Mouse (Mus musculus): ENCODE results near the gene Gnaq. TPM values are rescaled to one million over a fixed set of nuclear protein-coding genes. Genes with fewer than 3 reads are reported as not detected.

Gene Gnaq
- polyA plus RNA-seq, 1 experiment from 2014 or later = 4.6 TPM

- H3K4me3 ChIP-seq (ENCODE audit: low read depth, low read length) = no peak overlapping the region
- H3K4me2 ChIP-seq (ENCODE audit: low read depth, low read length) = no peak overlapping the region
- H3K9me3 ChIP-seq (replicated peaks; ENCODE audit: control insufficient read depth, low read length) = no peaks in the 10 kb centered on the region
- H3K27me3 ChIP-seq (ENCODE audit: control insufficient read depth, insufficient read depth, low read depth, low read length) = no peaks in the 10 kb centered on the region
- no peak overlapping the region for H3K9ac ChIP-seq (ENCODE audit: low read depth, low read length)
- no peaks in the 10 kb centered on the region for H3K36me3 ChIP-seq (ENCODE audit: control insufficient read depth, insufficient read depth)
- H3K4me1 ChIP-seq (ENCODE audit: control insufficient read depth, low read depth, low read length) = peaks cover 8% of the 10 kb centered on the region
- H3K27ac ChIP-seq (ENCODE audit: low read length) = no peak overlapping the region
- no peak for ATAC-seq (ENCODE audit: low read depth)
- WGBS (ENCODE audit: insufficient replicate concordance) = 45% methylated on average over 4 of the region's 4 CpGs
These were observed 154.7 kb downstream of the Gnaq start for GRCm38 (mm10) chr19:16287307-16287706.

- H3K36me3 ChIP-seq (ENCODE audit: control insufficient read depth, insufficient read depth) = no peaks in the 10 kb centered on the region
- H3K9me3 ChIP-seq (replicated peaks; ENCODE audit: control insufficient read depth, low read length) = no peaks in the 10 kb centered on the region
- H3K4me3 ChIP-seq (ENCODE audit: low read depth, low read length) = no peak overlapping the region
- H3K9ac ChIP-seq (ENCODE audit: low read depth, low read length) = no peak overlapping the region
- no peak for ATAC-seq (ENCODE audit: low read depth)
- WGBS (ENCODE audit: insufficient replicate concordance) = 76% methylated on average over 7 of the region's 7 CpGs
- H3K27ac ChIP-seq (ENCODE audit: low read length) = no peak overlapping the region
- H3K4me1 ChIP-seq (ENCODE audit: control insufficient read depth, low read depth, low read length) = peaks cover 8% of the 10 kb centered on the region
- no peak overlapping the region for H3K4me2 ChIP-seq (ENCODE audit: low read depth, low read length)
- no peaks in the 10 kb centered on the region for H3K27me3 ChIP-seq (ENCODE audit: control insufficient read depth, insufficient read depth, low read depth, low read length)
These were observed 155.3 kb downstream of the Gnaq start for GRCm38 (mm10) chr19:16287971-16288370.

GRCm38 (mm10) chr19:16291088-16291487 is 158.5 kb downstream of the Gnaq start:
- H3K27ac ChIP-seq (ENCODE audit: low read length) = no peak overlapping the region
- peaks cover 5% of the 10 kb centered on the region for H3K4me1 ChIP-seq (ENCODE audit: control insufficient read depth, low read depth, low read length)
- no peaks in the 10 kb centered on the region for H3K27me3 ChIP-seq (ENCODE audit: control insufficient read depth, insufficient read depth, low read depth, low read length)
- H3K9me3 ChIP-seq (replicated peaks; ENCODE audit: control insufficient read depth, low read length) = no peaks in the 10 kb centered on the region
- no peak overlapping the region for H3K4me3 ChIP-seq (ENCODE audit: low read depth, low read length)
- H3K36me3 ChIP-seq (ENCODE audit: control insufficient read depth, insufficient read depth) = no peaks in the 10 kb centered on the region
- no peak overlapping the region for H3K9ac ChIP-seq (ENCODE audit: low read depth, low read length)
- 30% methylated on average over 3 of the region's 3 CpGs for WGBS (ENCODE audit: insufficient replicate concordance)
- ATAC-seq (ENCODE audit: low read depth) = 0 out of 2 replicates have a peak, but pooled peaks have one; percentile 39
- no peak overlapping the region for H3K4me2 ChIP-seq (ENCODE audit: low read depth, low read length)

- Histone ChIP-seq H3K4me1 (ENCODE audit: control insufficient read depth, low read depth, low read length) (no peaks in the 10 kb centered on the region; the same call in none of the 2 replicates), H3K4me2 (ENCODE audit: low read depth, low read length) (no peak overlapping the region), H3K9me3 (replicated peaks; ENCODE audit: control insufficient read depth, low read length) (no peaks in the 10 kb centered on the region), H3K27ac (ENCODE audit: low read length) (no peak overlapping the region), H3K4me3 (ENCODE audit: low read depth, low read length) (no peak overlapping the region), H3K36me3 (ENCODE audit: control insufficient read depth, insufficient read depth) (no peaks in the 10 kb centered on the region), H3K9ac (ENCODE audit: low read depth, low read length) (no peak overlapping the region), H3K27me3 (ENCODE audit: control insufficient read depth, insufficient read depth, low read depth, low read length) (no peaks in the 10 kb centered on the region)
- ATAC-seq (ENCODE audit: low read depth) = no peak
- 70% methylated on average over 2 of the region's 2 CpGs for WGBS (ENCODE audit: insufficient replicate concordance)
These were observed 159.5 kb downstream of the Gnaq start for GRCm38 (mm10) chr19:16292056-16292608.

GRCm38 (mm10) chr19:16292978-16293377 is 160.3 kb downstream of the Gnaq start:
- Histone ChIP-seq H3K27me3 (ENCODE audit: control insufficient read depth, insufficient read depth, low read depth, low read length) (no peaks in the 10 kb centered on the region), H3K4me2 (ENCODE audit: low read depth, low read length) (no peak overlapping the region), H3K9ac (ENCODE audit: low read depth, low read length) (no peak overlapping the region), H3K4me3 (ENCODE audit: low read depth, low read length) (no peak overlapping the region), H3K9me3 (replicated peaks; ENCODE audit: control insufficient read depth, low read length) (no peaks in the 10 kb centered on the region), H3K4me1 (ENCODE audit: control insufficient read depth, low read depth, low read length) (no peaks in the 10 kb centered on the region; the same call in none of the 2 replicates), H3K27ac (ENCODE audit: low read length) (no peak overlapping the region), H3K36me3 (ENCODE audit: control insufficient read depth, insufficient read depth) (no peaks in the 10 kb centered on the region)
- ATAC-seq (ENCODE audit: low read depth) = no peak
- 57% methylated on average over 1 of the region's 1 CpGs for WGBS (ENCODE audit: insufficient replicate concordance)

DNA sequence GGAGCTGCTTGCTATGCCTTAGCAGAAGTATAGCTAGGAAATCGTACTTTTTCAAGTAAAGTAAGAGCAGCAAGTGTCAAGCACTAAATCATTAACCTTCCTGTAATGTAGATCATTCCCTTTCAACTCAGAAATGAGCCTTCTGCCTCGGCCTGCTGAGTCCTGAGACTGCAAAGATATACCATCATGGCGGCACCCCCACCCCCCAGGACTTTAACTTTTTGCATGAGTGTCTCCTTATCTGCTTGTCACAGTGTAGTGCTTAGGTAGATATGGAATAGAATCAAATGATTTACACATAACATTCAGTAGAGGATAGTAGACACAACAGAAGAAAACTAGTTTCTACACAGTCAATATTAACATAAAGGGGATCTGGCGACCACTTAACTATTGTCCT is 167.8 kb downstream of the Gnaq start:
- WGBS (ENCODE audit: insufficient replicate concordance) = 34% methylated on average over 4 of the region's 4 CpGs

DNA sequence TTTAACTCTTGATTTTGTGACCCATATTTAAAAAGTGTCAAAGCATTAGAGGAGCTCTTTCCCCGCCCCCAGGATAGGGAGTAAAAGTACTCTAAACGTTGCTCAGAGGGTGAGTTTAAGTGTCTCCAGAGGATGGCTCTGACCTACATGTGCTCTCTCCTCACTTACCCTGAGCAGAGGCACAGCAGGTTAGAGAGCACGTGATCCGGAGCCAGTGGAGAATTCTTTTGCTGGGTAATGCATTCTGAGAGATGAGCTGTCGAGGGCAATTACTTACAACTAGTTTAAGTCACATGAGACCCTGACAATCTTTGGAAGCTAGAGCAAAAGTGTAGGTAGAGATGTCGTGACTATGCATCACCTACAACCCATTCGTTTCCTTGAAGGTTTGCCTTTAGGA is 168.7 kb downstream of the Gnaq start:
- Histone ChIP-seq H3K4me3 (ENCODE audit: low read depth, low read length) (no peak overlapping the region), H3K4me2 (ENCODE audit: low read depth, low read length) (no peak overlapping the region), H3K9me3 (replicated peaks; ENCODE audit: control insufficient read depth, low read length) (no peaks in the 10 kb centered on the region), H3K4me1 (ENCODE audit: control insufficient read depth, low read depth, low read length) (no peaks in the 10 kb centered on the region), H3K27me3 (ENCODE audit: control insufficient read depth, insufficient read depth, low read depth, low read length) (no peaks in the 10 kb centered on the region), H3K27ac (ENCODE audit: low read length) (no peak overlapping the region), H3K36me3 (ENCODE audit: control insufficient read depth, insufficient read depth) (no peaks in the 10 kb centered on the region), H3K9ac (ENCODE audit: low read depth, low read length) (no peak overlapping the region)
- ATAC-seq (ENCODE audit: low read depth) = no peak
- WGBS (ENCODE audit: insufficient replicate concordance) = 65% methylated on average over 7 of the region's 7 CpGs

More for the DNA sequence above, 167.8 kb downstream of the Gnaq start:
- H3K9ac ChIP-seq (ENCODE audit: low read depth, low read length) = no peak overlapping the region
- H3K4me2 ChIP-seq (ENCODE audit: low read depth, low read length) = no peak overlapping the region
- H3K36me3 ChIP-seq (ENCODE audit: control insufficient read depth, insufficient read depth) = no peaks in the 10 kb centered on the region
- H3K27ac ChIP-seq (ENCODE audit: low read length) = no peak overlapping the region
- no peaks in the 10 kb centered on the region for H3K27me3 ChIP-seq (ENCODE audit: control insufficient read depth, insufficient read depth, low read depth, low read length)
- ATAC-seq (ENCODE audit: low read depth) = no peak; the same call in 1 of the 2 replicates
- no peaks in the 10 kb centered on the region for H3K9me3 ChIP-seq (replicated peaks; ENCODE audit: control insufficient read depth, low read length)
- no peak overlapping the region for H3K4me3 ChIP-seq (ENCODE audit: low read depth, low read length)
- H3K4me1 ChIP-seq (ENCODE audit: control insufficient read depth, low read depth, low read length) = no peaks in the 10 kb centered on the region

- no peak overlapping the region for H3K4me3 ChIP-seq (ENCODE audit: low read depth, low read length)
- no peak overlapping the region for H3K27ac ChIP-seq (ENCODE audit: low read length)
- no peak overlapping the region for H3K4me2 ChIP-seq (ENCODE audit: low read depth, low read length)
- no peaks in the 10 kb centered on the region for H3K27me3 ChIP-seq (ENCODE audit: control insufficient read depth, insufficient read depth, low read depth, low read length)
- H3K9me3 ChIP-seq (replicated peaks; ENCODE audit: control insufficient read depth, low read length) = no peaks in the 10 kb centered on the region
- H3K4me1 ChIP-seq (ENCODE audit: control insufficient read depth, low read depth, low read length) = no peaks in the 10 kb centered on the region
- no peaks in the 10 kb centered on the region for H3K36me3 ChIP-seq (ENCODE audit: control insufficient read depth, insufficient read depth)
- ATAC-seq (ENCODE audit: low read depth) = no peak
- H3K9ac ChIP-seq (ENCODE audit: low read depth, low read length) = no peak overlapping the region
These were observed 176.4 kb downstream of the Gnaq start for GRCm38 (mm10) chr19:16309031-16309430.

GRCm38 (mm10) chr19:16314295-16314821 is 181.7 kb downstream of the Gnaq start:
- no peak for ATAC-seq (ENCODE audit: low read depth)
- Histone ChIP-seq H3K4me1 (ENCODE audit: control insufficient read depth, low read depth, low read length) (peaks cover 3% of the 10 kb centered on the region), H3K9me3 (replicated peaks; ENCODE audit: control insufficient read depth, low read length) (no peaks in the 10 kb centered on the region), H3K27me3 (ENCODE audit: control insufficient read depth, insufficient read depth, low read depth, low read length) (no peaks in the 10 kb centered on the region), H3K36me3 (ENCODE audit: control insufficient read depth, insufficient read depth) (no peaks in the 10 kb centered on the region), H3K9ac (ENCODE audit: low read depth, low read length) (no peak overlapping the region), H3K27ac (ENCODE audit: low read length) (no peak overlapping the region), H3K4me2 (ENCODE audit: low read depth, low read length) (no peak overlapping the region), H3K4me3 (ENCODE audit: low read depth, low read length) (no peak overlapping the region)
- WGBS (ENCODE audit: insufficient replicate concordance) = 68% methylated on average over 4 of the region's 4 CpGs
